Mouse (Mus musculus) liver, embryonic 14.5 days (tissue): ENCODE measurements around the gene Abhd2.
A peak's percentile ranks its signal among the peaks of the same experiment; 100 is the strongest.

Experiments
- CTCF ChIP-seq: IDR thresholded peaks from 2 replicates; pipeline ENCODE4 v1.5.1; 2016; ENCODE audit warnings: antibody characterized with exemption, low read depth, control low read depth
- EP300 ChIP-seq: IDR thresholded peaks from 2 replicates; pipeline ENCODE4 v1.6.1; 2016; ENCODE audit warnings: antibody characterized with exemption, low read depth

GRCm38 (mm10) chr7:79313519-79314059, 40.6 kb downstream of the Abhd2 start:
- no peak for TF ChIP-seq CTCF
- TF ChIP-seq EP300, result peak; percentile 22; the same call in 1 of the 2 replicates
